Mouse (Mus musculus) liver, postnatal 0 days (tissue): Measurements from ENCODE around the gene Agap1.

ENCODE experiments used
- CTCF ChIP-seq: sonication (generic); IDR thresholded peaks from 2 replicates; pipeline ENCODE4 v1.5.1; 2016; ENCODE audit warnings: antibody characterized with exemption, low read depth
- EP300 ChIP-seq: IDR thresholded peaks from 2 replicates; pipeline ENCODE4 v1.6.1; 2016; ENCODE audit warnings: antibody characterized with exemption, low read depth, mild to moderate bottlenecking

DNA sequence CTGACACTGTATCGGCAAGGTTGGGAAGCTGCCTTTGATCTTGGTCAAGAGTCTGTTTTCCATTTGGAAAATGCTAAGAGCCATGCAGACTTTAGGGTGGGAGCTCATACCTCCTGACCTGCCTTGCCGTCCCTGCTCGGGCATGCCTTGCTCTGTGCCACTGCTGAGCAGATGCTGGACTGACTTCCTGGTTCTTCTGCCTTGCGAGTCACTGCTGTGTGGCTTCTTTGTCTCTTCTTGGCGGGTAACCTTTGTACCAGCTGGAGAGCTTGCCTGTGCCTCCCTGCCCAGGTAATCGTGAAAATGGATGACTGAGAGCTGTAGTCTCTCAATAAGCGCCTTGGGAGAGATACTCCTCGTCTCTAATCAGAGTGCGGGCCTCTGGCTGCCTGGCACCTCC is 20.2 kb downstream of the Agap1 start:
- no peak for TF ChIP-seq CTCF
- TF ChIP-seq EP300 = no peak
